Mouse (Mus musculus) G1E (cell line): ENCODE results near the gene Hist1h3e. TPM values are rescaled to one million over a fixed set of nuclear protein-coding genes. Genes with fewer than 3 reads are reported as not detected.
A peak's percentile ranks its signal among the peaks of the same experiment; 100 is the strongest.
"Not testable (repeated sequence)": the region's sequence is repeated elsewhere in the genome, so short reads cannot be mapped to it uniquely, and the experiment has no call there.

Source experiments
- ATAC-seq: 2 replicates; pipeline ENCODE4 v1.8.0; 2016; ENCODE audit warnings: mild to moderate bottlenecking; ENCODE audit not compliant: insufficient number of reproducible peaks, poor library complexity, low FRiP score, severe bottlenecking; ENCODE audit errors: extremely low read depth
- DNase-seq: peaks from one replicate; pipeline ENCODE4 v3.0.0; 2012; ENCODE audit warnings: low spot score
- H3K27me3 ChIP-seq: 2 replicates; pipeline ENCODE4 v1.6.1; 2012; ENCODE audit warnings: mild to moderate bottlenecking, low read length, inconsistent platforms; ENCODE audit not compliant: insufficient read depth
- H3K36me3 ChIP-seq: replicated peaks from 2 replicates; pipeline ENCODE3; 2012; ENCODE audit warnings: mild to moderate bottlenecking, inconsistent platforms
- H3K4me1 ChIP-seq: 2 replicates; pipeline ENCODE4 v1.6.1; 2012; ENCODE audit warnings: low read depth, low read length, inconsistent platforms, mixed read lengths; ENCODE audit not compliant: insufficient read depth
- H3K4me3 ChIP-seq: 2 replicates; pipeline ENCODE4 v1.5.1; 2012; ENCODE audit warnings: low read depth, mild to moderate bottlenecking, inconsistent platforms, low read length, moderate library complexity, mixed read lengths
- H3K9me3 ChIP-seq: replicated peaks from 2 replicates; pipeline ENCODE4 v1.6.1; 2012; ENCODE audit warnings: inconsistent platforms
- CTCF ChIP-seq: IDR thresholded peaks from 2 replicates; pipeline ENCODE4 v1.5.1; 2012; ENCODE audit warnings: low read depth, low read length, inconsistent platforms, mixed read lengths
- GATA1 ChIP-seq: IDR thresholded peaks from 2 replicates; pipeline ENCODE4 v1.6.1; 2012; ENCODE audit warnings: borderline replicate concordance, low read length, inconsistent platforms, mixed read lengths
- GATA2 ChIP-seq: IDR thresholded peaks from 2 replicates; pipeline ENCODE4 v1.6.1; 2012; ENCODE audit warnings: low read depth, low read length, inconsistent platforms, borderline replicate concordance
- POLR2AphosphoS5 ChIP-seq: IDR thresholded peaks from 2 replicates; pipeline ENCODE4 v1.6.1; 2012; ENCODE audit warnings: low read depth, low read length, inconsistent platforms; ENCODE audit not compliant: insufficient replicate concordance
- TAL1 ChIP-seq: conservative IDR thresholded peaks from 2 replicates; pipeline ENCODE4 v1.6.1; 2012; ENCODE audit warnings: low read depth, low read length, inconsistent platforms, mixed read lengths
- polyA plus RNA-seq: library from polyadenylated mRNA; stranded (reverse); fragments of >175 nt; gene quantifications from 2 replicates; pipeline ENCODE4 v1.2.3, GENCODE M21; 2012
- total RNA-seq, 2 experiments: library from RNA; stranded (forward) in 1 of 2; stranded (reverse) in 1 of 2; fragments of 200-1000 nt in 1 of 2; fragments of >200 nt in 1 of 2; fragmentation: Nextera tagmentation in 1 of 2; gene quantifications; 2 replicates each; pipeline ENCODE4 v1.2.3; 2014 to 2017

The Hist1h3e gene
- total RNA-seq (2014; fragmentation: Nextera tagmentation), result 466 and 595 TPM in 2 replicates
- 426 and 591 TPM in 2 replicates for total RNA-seq (2017)
- 6.8 and 31.3 TPM in 2 replicates for polyA plus RNA-seq

GRCm38 (mm10) chr13:23561883-23562659 is at the start of gene Hist1h3e:
TSS of gene Hist1h3e (minus strand) at chr13:23562369.
- peak; percentile 90 for ATAC-seq
- peaks cover 22% of the 10 kb centered on the region for H3K4me1 ChIP-seq

GRCm38 (mm10) chr13:23611638-23612037 is 49.5 kb upstream of the Hist1h3e start:
- ATAC-seq (no peak), DNase-seq (no peak)
- Histone ChIP-seq H3K9me3 (no peaks in the 10 kb centered on the region), H3K4me3 (no peak overlapping the region), H3K4me1 (peaks cover 11% of the 10 kb centered on the region), H3K36me3 (peaks cover 18% of the 10 kb centered on the region), H3K27me3 (no peaks in the 10 kb centered on the region)
- TF ChIP-seq GATA1 (no peak), POLR2AphosphoS5 (no peak), GATA2 (no peak), CTCF (no peak), TAL1 (no peak)

More at GRCm38 (mm10) chr13:23561883-23562659, at the start of gene Hist1h3e:
- DNase-seq, result peak; percentile 73
- H3K4me3 ChIP-seq, result peak within 1 kb of the TSS; percentile 66
- H3K9me3 ChIP-seq, H3K27me3 ChIP-seq, H3K36me3 ChIP-seq: not testable (repeated sequence)
- TF ChIP-seq POLR2AphosphoS5, result peak; percentile 98

- Histone ChIP-seq H3K9me3 (no peaks in the 10 kb centered on the region), H3K36me3 (peaks cover 18% of the 10 kb centered on the region), H3K27me3 (no peaks in the 10 kb centered on the region), H3K4me1 (peaks cover 11% of the 10 kb centered on the region), H3K4me3 (no peak overlapping the region)
- ATAC-seq (no peak), DNase-seq (no peak)
- TF ChIP-seq TAL1 (no peak), POLR2AphosphoS5 (no peak), GATA2 (no peak), CTCF (no peak), GATA1 (no peak)
Observed at GRCm38 (mm10) chr13:23610393-23610792, 48.2 kb upstream of the Hist1h3e start.

GRCm38 (mm10) chr13:23609844-23610243 is 47.7 kb upstream of the Hist1h3e start:
- H3K27me3 ChIP-seq, result no peaks in the 10 kb centered on the region
- TF ChIP-seq GATA1 (no peak), POLR2AphosphoS5 (no peak), CTCF (no peak), GATA2 (no peak), TAL1 (no peak)
- no peak for DNase-seq
- H3K36me3 ChIP-seq, result peaks cover 22% of the 10 kb centered on the region
- peaks cover 15% of the 10 kb centered on the region for H3K4me1 ChIP-seq
- ATAC-seq, result no peak
- H3K4me3 ChIP-seq, result no peak overlapping the region
- H3K9me3 ChIP-seq, result no peaks in the 10 kb centered on the region

GRCm38 (mm10) chr13:23609209-23609608 is 47.0 kb upstream of the Hist1h3e start:
- no peak for TF ChIP-seq POLR2AphosphoS5
- no peak for TF ChIP-seq TAL1
- no peak for TF ChIP-seq GATA1
- TF ChIP-seq CTCF, result no peak
- no peak for TF ChIP-seq GATA2
- Histone ChIP-seq H3K4me3 (no peak overlapping the region), H3K9me3 (no peaks in the 10 kb centered on the region), H3K36me3 (peaks cover 22% of the 10 kb centered on the region), H3K27me3 (no peaks in the 10 kb centered on the region), H3K4me1 (peaks cover 22% of the 10 kb centered on the region)
- ATAC-seq (peak; percentile 54; the same call in 1 of the 2 replicates), DNase-seq (no peak)

- no peak for TF ChIP-seq CTCF
- no peak for TF ChIP-seq TAL1
- TF ChIP-seq GATA2, result no peak
- no peak for TF ChIP-seq POLR2AphosphoS5
- no peak for TF ChIP-seq GATA1
- Histone ChIP-seq H3K4me3 (no peak overlapping the region), H3K9me3 (no peaks in the 10 kb centered on the region), H3K4me1 (peaks cover 32% of the 10 kb centered on the region), H3K36me3 (peaks cover 7% of the 10 kb centered on the region), H3K27me3 (no peaks in the 10 kb centered on the region)
- DNase-seq, result no peak
- ATAC-seq, result no peak
Observed at GRCm38 (mm10) chr13:23605052-23605451, 42.9 kb upstream of the Hist1h3e start.
